Mouse (Mus musculus) spleen, adult 12 weeks (tissue): Measurements from ENCODE around the gene Hcrt.

Experiments used
- DNase-seq: peaks from one replicate; pipeline ENCODE4 v3.0.0; 2022; ENCODE audit warnings: low spot score

The Hcrt gene

GRCm38 (mm10) chr11:100767871-100768270, 5.1 kb upstream of the Hcrt start:
- DNase-seq = no peak

- no peak for DNase-seq
These were observed 4.0 kb upstream of the Hcrt start for GRCm38 (mm10) chr11:100766726-100767125.

GRCm38 (mm10) chr11:100761547-100762045, 1.1 kb downstream of the Hcrt start:
- peak; percentile 75 for DNase-seq

DNA sequence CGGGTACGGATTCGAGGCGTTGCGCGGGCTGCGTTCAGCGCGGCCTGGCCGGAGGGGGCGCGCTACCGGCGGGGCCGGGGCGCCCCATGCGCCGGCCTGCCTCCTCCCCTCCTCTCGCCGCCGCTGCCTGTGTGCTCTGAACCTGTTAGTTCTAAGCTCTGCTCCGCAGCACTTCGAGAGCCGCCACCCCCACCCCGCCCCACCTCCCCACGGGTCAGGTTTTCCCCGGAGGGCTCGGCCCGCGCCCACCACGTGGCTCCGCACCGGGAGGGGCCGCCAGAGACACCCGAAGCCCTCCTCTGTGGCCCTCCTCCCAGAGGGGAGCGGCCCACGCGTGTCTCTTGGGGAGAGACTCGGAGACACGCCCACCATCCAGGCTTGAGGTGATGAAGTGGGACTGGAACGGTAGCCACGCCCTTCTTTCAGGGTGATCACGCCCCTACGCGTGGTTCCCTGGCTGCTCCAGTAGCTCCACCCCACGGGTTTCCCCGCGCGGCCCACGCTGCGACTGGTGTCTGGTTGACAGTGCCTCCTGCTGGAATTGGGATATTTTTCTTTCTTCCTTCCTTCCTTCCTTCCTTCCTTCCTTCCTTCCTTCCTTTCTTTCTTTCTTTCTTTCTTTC, 3.0 kb downstream of the Hcrt start, which contains the start of gene Kcnh4:
Gene Kcnh4 (minus strand): TSS at position 332 of the 623 bp plus-strand sequence.
- peak; percentile 70 for DNase-seq

DNA sequence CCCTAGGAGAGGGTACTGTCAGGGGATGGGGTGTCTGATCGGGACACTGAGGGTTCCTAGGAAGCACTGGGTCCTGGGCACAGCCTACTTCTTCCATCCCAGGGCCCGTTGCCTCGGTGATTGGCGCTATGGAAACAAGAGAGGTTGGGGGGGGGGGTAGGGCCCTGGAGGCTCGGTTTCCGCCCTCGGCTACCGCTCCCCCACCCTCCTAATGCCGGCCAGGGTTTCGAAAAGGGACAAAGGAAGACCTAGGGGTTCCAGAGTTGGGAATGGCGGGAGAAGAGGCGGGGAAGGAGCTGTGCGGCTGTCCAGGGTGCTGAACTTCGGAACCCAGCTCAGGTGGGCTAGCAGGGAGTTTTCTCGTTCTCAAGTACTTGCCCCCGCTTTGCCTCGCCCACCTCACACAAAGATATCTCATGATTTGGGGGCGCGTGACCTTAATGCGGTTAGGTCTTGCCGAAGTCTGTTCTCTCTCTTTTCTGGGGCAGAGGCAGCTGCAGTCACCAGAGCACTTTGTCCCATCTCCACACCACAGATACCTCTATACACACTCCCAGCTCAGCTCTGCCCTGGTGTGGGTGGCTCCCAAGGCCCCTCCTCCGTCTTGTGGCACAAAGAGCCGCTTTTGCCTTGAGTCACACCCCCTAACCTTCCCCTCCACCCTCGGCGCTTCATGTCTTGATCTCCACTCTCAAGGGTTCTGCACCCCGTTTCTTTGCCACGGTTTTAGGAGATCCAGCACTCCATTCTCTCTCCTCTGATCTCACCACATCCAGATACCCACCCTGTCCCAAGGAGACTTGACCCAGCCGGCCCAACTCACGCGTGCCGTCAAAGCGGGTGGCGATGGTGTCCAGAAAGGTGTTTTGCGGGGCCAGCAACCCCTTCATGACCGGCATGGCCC, 3.8 kb downstream of the Hcrt start:
- DNase-seq = no peak

DNA sequence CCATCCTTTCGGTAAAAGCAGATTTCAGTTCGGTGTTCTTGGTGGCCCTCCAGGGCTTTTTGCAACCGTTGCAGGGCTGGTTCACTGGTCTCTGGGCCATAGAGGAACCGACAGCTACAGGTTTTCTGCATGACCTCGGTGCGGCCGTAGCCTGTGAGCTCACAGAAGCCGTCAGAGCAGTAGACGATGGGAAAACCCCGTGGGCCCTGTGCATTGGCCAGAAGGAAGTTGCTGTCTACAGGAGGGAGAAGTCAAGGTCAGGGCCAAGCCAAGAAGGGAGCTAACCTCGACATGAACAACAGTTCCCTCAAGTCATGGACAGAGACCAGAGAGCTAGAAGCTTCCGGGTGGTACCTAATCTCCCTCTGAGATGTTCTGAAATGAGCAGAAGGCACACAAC, 5.2 kb downstream of the Hcrt start:
- DNase-seq = no peak

DNA sequence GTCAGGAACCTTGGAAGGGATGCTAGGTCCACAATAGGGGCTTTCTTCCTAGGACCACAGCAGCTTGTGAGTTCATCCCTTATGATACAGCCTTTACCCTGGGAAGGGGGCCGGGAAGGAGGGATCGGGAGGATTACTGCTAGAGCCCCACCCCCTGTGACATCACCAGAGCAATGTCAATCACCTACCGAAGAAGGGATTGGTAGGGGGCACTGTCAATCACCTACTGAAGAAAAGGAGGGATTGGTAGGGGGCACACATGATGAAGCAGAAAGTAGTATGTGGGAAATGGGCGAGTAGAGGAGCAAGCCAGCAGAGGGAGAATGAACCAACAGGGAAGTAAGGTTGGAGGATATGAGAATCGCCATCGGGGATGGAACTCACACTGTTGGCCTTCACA, 6.3 kb downstream of the Hcrt start:
- no peak for DNase-seq

- no peak for DNase-seq
These were observed 8.1 kb downstream of the Hcrt start for GRCm38 (mm10) chr11:100754693-100755057.

DNA sequence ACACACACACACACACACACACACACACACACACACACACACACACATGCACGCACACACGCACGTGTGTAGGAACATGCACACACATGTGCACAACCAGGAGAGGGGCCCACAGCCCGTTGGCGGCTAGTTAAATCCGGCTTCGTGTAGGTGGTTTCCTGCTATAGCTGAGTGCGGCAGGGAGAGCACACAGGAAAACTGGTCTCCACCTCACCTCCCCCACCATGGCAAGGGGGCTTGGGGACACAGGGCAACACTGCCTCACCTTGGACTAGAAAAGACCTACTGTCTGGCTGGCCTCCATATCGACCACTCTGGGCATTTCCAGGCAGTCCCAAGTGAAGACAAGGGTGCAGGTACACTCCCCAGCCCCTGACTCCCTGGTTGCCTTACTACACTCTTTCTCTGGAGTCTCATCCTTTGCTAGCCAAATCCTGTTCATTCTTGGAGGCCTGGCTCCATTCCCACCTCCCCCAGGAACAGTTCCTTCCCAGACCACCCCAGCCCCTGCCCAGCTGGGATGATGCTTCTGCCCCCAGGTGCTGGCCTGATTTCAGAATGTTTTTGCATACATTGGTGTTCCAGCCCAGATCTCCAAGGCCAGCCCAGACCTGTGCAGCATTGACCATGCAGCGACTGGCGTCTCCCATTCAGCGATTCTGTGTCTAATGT, 8.6 kb downstream of the Hcrt start:
- DNase-seq = no peak

GRCm38 (mm10) chr11:100752294-100752693, 10.4 kb downstream of the Hcrt start:
- DNase-seq = no peak

DNA sequence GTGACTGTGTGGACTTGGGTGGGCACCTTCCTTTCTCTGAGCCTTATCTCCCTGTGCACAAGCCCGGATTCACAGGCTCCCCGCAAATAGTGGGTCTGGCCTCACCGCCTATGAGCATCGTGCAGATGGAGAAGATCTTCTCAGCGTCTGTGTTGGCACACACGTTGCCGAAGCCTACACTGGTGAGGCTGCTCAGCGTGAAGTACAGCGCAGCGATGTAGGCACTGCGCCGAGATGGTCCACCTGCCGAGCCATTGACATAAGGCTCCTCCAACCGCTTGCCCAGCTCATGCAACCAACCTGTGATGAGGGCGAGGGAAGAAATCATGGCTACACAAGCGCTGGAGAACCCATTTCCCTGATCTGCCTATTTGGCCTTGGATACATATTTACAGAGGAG, 12.6 kb downstream of the Hcrt start:
- DNase-seq = no peak

- no peak for DNase-seq
These were observed 13.3 kb downstream of the Hcrt start for GRCm38 (mm10) chr11:100749469-100749868.

GRCm38 (mm10) chr11:100748620-100749019, 14.1 kb downstream of the Hcrt start:
- DNase-seq = no peak

GRCm38 (mm10) chr11:100747114-100747513, 15.6 kb downstream of the Hcrt start:
- no peak for DNase-seq

- DNase-seq = no peak
These were observed 16.2 kb downstream of the Hcrt start for GRCm38 (mm10) chr11:100746546-100746945.

GRCm38 (mm10) chr11:100745085-100745484, 17.6 kb downstream of the Hcrt start:
- DNase-seq = no peak

- DNase-seq = no peak
These were observed 21.4 kb downstream of the Hcrt start for GRCm38 (mm10) chr11:100741348-100741747.

- no peak for DNase-seq
These were observed 24.0 kb downstream of the Hcrt start for GRCm38 (mm10) chr11:100738749-100739148.

GRCm38 (mm10) chr11:100738066-100738604, 24.6 kb downstream of the Hcrt start, which contains the start of gene Rab5c:
Rab5c (minus strand) TSS chr11:100738215.
- DNase-seq = peak; percentile 98

DNA sequence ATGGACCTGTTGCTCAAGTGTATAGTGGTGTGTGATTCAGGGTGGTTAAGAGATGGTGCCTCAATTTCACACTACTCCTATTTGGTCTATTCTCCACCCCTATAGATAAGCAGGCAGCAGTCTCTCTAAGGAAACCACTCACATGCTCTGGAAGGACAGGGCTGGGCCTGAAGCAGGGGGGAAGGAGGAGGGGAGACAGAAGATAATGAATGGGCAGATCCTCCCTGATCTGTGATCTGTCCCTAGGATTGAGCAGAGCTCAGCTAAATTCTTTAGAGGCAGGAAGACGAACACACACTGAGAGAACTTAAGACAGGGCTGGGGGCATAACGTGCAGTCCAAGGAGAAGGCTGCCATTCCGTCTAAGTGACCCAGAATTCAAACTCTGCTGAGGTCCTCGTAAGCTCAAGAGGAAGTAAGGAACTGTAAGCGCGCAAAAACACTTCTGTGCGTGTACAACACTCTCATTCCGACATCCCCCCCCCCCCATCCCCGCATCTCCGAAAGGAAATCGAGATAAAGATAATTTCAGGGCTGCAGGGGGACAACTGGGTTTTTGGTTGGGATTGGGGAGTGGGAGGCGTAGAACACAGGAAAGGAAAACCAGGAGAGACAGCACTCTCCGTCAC, 25.5 kb downstream of the Hcrt start:
- no peak for DNase-seq

DNA sequence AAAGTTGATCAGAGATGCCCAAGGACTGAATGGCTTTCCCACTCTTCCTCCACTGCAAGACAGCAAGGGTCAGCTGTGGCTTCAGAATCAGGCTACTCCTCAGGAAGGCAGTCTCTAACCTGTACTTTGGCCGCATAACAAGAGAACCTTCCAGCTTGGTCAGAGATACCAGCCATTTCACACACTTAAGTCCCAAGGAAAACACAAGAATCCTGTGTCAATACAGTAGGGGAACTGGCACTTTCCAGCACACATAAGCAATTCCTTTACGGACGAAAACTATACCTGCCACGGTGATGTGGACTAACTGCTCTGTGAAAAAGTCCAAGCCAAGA, 26.0 kb downstream of the Hcrt start:
- DNase-seq = no peak
